Mouse (Mus musculus): ENCODE results near the gene Greb1.

GRCm38 (mm10) chr12:16775351-16775750, 25.3 kb downstream of the Greb1 start:
- TF ChIP-seq GABPA (IDR thresholded peaks at IDR 0.05; ENCODE audit: low read depth, low read length) (no peak), CTCF (IDR thresholded peaks at IDR 0.05 in 2 of 3, conservative IDR thresholded peaks at IDR 0.05 in 1 of 3; ENCODE audit: control insufficient read depth in 1 of 3, insufficient read depth in 1 of 3, low read depth in 2 of 3, low read length in 3 of 3, poor library complexity in 1 of 3, severe bottlenecking in 1 of 3) (no peak), E2F4 (IDR thresholded peaks at IDR 0.05; ENCODE audit: borderline replicate concordance, low read depth, low read length) (no peak), TAL1 (IDR thresholded peaks at IDR 0.05; ENCODE audit: low read length) (no peak), ZC3H11A (IDR thresholded peaks at IDR 0.05; ENCODE audit: low read depth, low read length) (no peak), TCF12 (IDR thresholded peaks at IDR 0.05; ENCODE audit: low read depth, low read length) (no peak), EP300 (IDR thresholded peaks at IDR 0.05; ENCODE audit: low read depth in 1 of 2, low read length in 2 of 2) (no peak), ZNF384 (IDR thresholded peaks at IDR 0.05; ENCODE audit: low read depth, low read length) (no peak), ZKSCAN1 (IDR thresholded peaks at IDR 0.05; ENCODE audit: low read depth, low read length) (no peak)
